Mouse (Mus musculus) left cerebral cortex, adult 8-10 months (tissue): ENCODE results near the gene Zeb2. TPM values are rescaled to one million over a fixed set of nuclear protein-coding genes. Genes with fewer than 3 reads are reported as not detected.
A peak's percentile ranks its signal among the peaks of the same experiment; 100 is the strongest.

Source experiments
- DNase-seq, 2 experiments: peaks; one replicate each; pipeline ENCODE4 v3.0.0; 2022; ENCODE audit warnings: low spot score in 2 of 2
- total RNA-seq, 4 experiments: library from RNA; stranded (reverse); gene quantifications; 2 replicates each; pipeline ENCODE4 v1.2.4; 2022

Zeb2 gene
- total RNA-seq, 4 experiments from 2014 or later = 162 to 184 (median 166) TPM

DNA sequence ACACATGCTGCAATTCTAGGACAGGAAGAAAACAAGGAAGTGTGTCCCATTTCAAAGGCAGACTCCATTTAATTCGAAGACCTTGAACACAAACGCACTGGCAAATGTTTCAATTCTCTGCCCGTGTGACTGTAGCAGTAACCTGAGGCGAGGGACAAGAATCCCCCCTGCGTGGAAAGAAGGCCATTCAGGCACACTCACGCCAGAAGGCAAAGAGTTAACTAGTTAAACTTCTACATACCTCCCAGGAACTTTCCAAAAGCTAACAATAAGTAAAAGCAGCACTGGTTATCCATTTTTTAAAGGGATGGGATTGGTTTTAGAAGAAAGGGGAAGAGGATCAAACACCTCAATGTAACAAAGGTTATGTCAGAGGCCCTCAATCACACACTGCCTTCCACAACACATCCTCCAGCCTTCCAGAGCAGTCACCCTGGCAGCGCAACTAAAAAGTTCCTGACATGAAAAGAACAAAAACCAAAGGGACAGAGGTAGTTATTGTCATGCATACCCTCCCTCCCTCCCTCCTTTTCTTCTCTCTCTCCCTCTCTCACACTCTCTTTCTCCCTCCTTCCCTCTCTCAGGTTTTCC, 53.8 kb downstream of the Zeb2 start:
- no peak for DNase-seq

DNA sequence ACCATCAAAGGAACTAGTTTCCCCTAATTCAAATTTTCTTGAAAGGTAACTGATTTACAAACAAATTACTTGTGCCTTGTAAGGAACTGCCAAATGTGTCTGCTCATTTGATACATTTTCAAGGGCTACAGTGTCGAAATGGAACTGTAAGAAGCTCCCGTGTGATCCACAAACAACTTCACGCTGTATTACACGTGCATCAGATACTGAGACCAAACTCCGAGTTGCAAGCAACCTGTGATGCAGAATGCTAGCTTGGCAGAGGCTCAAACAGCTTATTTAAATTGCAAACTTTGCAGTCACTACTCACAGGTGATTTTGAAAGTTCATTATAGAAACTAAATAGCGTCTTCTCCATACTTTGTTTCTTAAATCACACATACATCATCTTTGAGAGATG, 55.1 kb downstream of the Zeb2 start:
- DNase-seq = no peak

DNA sequence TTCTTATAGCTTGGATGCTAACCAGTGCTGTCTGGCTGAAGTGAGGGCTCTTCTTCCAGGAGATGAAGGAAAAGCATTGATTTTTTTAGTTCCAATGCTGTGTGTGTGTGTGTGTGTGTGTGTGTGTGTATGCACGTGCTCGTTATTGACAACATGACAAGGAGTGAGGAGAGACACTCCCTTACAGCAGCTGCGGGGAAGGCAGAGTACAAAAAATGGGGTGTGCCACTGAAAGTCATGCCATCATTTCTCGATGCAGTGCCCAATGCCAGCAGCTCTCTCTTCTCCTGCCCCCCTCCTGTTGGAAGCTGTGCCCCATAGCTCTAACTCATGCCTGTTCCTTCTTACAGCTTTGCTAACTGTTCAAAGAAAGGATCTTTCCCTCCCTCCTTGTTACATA, 56.4 kb downstream of the Zeb2 start:
- DNase-seq = peak in 1 of 2 experiments; percentile 64

DNA sequence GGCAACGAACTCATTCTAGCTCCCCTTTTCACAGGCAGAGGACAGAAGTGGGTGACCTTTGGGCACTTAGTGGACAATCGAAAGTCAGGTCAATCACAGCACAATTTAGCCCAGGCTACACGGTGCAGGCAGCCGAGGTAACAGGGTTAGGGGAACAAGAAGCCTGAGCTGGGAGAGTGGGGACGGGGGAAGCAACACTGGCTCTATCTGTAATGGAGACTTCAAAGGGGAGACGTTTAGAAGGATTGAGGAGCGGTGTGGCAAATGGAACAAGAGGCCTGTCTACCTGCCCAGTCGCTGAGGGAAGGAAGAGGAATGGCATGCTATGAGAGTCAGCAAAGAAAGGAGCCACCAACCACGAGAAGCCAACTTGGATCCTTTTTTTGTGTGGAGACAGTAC, 57.0 kb downstream of the Zeb2 start:
- DNase-seq = no peak

DNA sequence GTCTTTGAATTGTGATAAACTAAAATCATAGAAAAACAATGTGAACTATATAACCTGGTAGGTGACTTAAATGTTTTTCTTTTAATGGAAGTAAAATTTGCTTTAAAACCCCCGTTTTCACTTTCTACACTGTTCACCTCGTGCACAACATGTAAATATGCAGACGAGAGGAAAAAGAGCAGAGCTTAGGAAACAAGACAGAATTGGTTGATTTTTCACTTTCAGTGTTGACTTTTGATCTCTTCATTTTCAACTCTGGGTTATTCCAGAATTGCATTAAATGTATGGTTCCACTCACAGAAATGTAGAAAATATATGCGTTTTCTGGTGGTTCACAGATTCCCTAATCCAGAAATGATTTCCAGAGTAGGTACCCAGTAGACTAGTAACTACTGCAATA, 57.6 kb downstream of the Zeb2 start:
- DNase-seq = no peak

DNA sequence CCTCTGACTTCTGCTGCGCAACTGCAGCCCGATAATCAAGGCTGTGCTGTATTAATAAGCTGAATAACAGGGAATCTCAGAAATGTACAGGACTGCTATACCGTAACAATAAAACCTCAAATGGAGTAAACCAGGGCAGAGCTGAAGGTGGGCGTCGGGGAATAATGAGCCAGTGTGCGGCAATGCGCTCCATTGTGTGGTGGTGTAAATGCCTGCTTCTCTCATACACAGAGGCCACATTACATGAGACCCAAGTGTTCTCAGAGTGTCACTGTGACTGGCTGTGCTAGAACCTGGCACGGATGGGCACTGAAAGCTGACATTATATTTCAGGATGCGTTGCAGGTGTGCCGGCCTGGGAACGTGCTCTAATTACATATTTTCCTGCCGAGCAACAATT, 58.2 kb downstream of the Zeb2 start:
- no peak for DNase-seq

DNA sequence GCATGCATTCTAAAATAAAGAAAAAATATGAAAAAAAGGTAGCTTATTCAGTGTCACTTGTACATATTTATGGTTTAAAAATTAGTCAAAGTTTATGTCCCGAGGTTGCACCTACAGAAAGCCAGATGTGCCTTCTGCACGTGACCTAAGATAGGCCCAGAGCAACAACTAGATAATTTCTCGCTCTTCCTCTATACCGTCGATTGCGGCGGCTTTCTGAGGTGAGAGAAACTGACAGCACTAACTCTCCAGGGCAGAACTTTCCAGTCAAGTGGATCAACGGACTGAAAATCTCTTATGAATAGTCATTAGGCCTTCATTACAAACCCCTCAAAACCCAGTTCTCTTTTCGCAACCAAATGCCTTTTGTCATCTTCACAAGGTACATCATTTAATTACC, 59.0 kb downstream of the Zeb2 start:
- no peak for DNase-seq

DNA sequence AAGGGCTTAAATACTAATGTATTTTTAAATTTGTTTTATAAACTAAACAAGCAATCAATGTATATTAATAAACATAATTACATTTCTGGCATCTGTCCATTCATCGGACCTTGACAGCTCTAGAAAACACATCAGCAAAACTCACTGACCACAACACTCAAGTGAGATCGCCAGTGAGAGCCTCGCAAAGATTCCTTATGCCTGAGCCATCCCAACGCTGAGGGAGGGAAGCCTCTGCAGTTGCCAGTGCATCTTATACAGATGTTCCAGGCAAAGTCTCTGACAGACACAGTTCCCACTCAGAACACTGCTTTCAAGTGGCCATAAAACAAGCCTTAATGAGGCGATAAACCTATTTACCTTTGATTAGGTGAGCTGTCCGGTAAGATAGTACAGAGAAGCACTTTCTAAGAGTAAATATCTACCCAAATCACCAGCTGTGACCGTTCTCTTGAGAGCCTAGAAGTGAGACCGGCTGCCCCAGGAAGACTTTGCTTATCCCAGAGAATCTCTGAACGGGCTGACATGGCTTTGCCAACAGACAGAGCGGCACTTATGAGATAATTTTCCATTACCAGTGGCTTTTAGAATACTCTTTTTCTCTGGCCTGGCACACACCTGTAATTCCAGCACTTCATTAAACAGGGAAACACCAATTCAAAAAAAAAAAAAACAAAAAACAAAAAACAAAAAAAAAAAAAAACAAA, 60.2 kb downstream of the Zeb2 start:
- DNase-seq = no peak

DNA sequence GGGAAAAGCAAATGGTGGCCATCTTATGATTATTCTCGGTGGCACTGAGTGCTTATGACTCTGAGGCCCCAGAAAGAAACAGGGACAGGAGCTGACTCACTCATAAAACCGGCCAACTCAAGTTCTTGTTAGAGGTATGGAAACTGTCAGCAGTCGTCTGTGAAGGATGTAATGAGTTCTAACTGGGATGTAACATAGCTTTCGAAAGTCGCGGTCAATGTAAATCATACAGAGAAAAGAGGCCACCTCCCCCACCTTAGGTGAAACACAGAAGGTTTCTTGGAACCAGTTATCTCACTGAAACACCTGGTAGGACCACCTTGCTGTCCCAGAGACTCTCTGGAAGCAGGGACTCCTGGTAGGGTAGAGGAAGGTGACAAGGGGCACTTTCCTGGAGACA, 61.3 kb downstream of the Zeb2 start:
- DNase-seq = no peak

DNA sequence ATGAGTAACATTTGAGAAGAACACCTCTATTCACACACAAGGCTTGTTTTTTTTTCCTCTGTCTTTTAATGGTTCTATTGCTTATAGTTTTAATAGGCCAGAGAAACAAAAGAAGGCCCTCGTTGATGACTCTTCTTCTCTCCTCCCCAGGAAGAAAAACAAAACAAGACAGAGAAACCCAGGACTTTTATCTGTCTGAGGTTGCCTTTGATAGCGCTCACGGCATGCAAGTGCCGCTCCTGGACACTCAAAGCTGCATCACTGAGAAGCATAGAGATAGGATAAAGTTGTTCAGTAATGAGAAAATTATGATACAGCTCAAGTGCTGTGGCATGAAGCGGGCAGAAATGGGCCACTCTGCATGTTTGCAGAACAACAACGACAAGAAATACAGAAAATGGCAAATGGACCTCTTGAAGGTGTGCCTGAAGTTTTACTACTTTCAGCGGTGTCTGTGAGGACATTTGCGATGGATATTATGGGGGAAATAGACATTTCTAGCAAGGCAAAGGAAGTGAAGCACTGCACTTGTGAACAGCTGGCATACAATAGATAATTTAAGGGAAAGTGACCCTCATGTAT, 62.1 kb downstream of the Zeb2 start:
- no peak for DNase-seq

DNA sequence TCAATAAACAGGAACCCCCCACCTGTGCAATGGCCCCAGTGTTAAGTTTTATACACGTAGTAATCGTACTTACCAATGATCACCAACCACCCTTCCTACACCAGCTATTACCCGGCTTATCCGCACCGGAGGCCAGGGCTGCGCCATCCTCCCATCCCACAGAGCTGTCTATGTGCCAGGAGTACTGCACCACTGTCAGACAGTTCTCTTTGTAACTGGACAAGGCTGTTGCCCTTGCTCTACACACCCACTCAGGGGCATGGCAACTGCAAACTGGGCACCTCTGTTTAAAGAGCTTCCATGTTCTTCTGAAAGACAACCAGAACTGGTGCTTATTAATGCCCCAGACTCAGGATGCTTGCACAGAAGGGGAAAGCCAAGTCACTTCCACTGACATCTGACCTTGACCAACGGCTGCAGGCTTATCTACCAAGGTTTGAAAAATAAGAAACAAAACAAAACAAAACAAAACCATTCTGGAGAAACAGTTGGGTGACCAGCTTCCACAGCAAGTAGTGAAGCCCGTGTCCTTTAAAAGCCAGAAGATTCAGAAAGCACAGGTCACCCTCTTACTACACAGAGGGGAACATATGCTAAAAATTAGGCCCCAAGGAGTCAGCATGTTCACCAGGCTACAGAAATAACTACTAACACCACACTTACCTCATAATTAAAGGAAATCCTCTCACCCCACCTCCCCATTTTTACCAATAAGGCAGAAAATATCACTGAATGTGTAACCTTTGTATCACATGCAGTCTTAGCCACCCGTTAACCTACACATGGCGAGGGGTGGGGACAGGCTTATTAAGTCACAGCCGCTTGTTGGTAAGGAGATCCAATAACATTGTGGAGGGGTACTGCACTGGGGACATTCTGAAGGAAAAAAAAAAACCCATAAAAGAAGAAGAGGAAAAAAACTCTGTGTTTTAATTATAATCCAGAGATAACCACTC, 62.8 kb downstream of the Zeb2 start:
- no peak for DNase-seq

DNA sequence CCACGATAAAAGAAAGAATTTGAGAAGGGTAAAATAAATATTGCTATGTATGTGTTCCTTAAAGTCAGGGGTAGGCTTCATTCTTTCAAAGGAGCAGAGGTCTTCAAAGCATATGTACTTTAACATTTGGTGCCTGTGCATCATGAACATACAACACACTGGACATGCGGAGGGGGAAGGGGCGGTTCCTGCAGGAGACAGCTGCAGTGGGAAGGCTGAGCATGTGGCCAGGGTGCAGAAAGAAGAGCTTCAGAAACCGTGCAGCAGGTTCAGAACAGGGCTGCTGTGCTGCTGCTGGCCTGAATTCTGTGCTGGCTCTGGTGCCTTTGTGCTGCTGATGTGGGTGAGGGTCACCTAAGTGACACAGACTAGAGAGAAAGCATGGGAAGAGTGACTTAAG, 64.6 kb downstream of the Zeb2 start:
- no peak for DNase-seq

DNA sequence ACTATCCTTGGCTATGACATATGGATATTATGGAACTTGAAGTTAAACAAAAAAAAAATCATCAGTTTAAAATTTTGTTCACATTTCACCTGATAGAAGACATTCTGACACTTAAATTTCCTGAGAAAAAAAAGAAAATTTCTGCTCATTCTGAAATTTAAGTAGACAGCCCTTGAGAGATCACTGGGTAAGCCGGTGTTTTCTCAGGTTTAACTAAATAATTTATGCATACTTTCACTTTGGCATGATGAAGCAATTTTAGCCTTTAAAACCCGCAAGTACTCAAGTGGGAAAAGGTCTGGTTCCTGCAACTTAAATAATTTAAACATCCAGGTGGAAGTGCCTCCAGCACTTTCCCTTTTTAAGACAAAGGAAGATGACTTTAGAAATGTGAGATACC, 65.9 kb downstream of the Zeb2 start:
- no peak for DNase-seq

DNA sequence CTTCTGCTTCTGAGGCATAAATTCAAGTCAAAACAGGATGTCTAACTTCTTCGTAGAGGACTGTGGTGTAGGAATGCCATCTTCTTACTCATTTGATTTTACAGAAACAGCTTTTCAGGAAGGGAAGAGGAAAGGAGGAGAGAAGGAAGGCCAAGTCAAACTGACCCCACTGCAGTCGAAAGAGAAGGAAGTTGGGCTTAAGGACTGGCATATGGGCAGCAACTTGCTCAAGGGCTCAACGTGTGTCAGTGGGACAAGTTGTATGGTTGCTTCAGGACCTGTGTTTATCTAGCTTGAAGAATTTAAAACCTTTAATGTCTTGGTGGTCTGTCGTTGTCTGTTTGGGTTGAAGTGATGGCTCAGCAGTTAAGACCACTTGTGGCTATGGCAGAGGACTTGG, 67.3 kb downstream of the Zeb2 start:
- DNase-seq = no peak

DNA sequence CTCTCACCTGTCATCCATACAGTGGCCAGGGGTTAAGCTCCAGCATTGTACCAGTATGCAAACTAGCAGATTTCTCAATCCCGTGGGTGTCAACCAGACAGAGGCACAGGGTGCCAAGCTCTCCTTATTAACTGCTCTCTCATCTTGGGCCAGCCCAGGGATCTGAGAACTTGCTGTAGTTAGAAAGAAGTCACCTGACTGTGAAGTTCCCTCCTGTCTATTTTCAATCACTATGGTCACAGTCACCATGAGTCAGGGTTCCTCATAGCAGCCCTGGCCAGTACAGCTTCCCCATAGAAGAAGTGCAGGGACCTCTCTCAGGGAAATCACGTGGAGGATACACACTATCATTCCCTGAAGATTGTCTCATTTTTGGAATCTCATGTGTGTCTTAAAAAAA, 67.9 kb downstream of the Zeb2 start:
- DNase-seq = no peak

DNA sequence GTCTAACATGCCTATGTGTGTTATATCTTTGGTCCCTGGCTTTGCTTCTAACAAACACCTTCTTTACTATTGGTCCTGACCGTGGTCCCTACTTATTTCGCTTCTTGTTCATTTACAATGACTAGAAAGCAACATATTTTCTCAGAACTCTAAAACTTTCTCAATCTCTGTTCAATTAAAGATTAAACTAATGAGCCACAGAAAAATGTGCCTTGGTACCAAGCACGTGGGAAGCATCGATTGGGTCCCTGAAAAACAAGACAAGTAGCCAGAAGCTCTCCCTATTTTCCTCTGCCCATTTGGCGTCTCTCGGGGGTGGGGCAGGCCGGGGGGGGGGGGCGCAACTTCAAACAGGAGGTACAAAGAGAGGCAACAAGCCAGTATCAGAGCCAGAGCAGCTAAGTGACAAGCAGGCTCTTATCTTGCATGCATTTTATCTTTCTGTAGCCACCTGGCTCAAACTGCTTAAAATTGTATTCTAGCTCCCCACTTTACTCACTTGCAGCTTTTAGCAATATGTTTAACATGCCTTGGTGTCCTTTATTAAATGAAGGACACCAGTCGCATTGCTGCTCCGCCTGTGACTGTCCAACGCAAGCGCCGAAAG, 76.4 kb downstream of the Zeb2 start:
- DNase-seq = no peak

DNA sequence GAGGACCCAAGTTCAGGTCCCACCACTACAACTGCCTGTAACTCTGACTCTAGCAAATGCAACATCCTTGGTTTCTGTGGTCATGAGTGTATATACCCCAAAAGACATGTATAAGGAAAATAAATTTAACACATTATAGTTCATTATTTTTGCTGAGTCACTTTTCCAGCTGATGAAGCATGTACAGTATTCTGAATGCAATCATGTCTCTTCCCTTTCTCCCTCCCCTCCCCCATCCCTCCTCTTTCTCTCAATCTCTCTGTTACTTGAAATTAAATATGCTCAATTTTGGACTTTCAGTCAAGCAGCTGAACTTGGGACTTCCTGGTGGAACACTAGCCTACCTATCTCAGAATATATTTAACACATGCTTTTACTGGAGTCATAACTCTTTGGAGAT, 77.7 kb downstream of the Zeb2 start:
- DNase-seq = no peak

DNA sequence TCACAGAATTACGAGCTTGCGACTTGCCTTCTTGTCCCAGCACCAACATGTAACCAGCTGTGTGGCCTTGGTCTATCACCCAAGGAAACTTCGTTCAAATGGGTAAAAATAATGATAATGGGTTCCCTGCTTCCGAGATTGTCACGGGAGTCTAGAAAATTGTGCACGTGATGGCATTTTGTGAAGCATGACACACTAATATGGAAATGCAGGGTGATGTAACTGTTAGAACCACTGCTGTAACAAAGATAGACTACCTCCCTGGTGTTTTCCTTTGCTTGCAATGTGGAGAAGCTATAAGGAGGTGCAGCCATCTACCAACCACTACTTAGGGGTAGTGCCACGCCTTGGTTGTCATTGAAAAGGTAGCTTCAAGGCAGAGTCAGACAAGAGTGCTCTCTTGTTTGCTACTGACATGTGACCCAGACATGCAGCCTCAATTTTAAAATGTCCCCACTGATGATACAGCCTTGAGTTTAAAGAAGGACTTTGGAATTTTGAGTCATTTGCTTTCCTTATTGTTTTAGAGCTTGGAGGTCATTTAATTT, 89.0 kb downstream of the Zeb2 start:
- no peak for DNase-seq

DNA sequence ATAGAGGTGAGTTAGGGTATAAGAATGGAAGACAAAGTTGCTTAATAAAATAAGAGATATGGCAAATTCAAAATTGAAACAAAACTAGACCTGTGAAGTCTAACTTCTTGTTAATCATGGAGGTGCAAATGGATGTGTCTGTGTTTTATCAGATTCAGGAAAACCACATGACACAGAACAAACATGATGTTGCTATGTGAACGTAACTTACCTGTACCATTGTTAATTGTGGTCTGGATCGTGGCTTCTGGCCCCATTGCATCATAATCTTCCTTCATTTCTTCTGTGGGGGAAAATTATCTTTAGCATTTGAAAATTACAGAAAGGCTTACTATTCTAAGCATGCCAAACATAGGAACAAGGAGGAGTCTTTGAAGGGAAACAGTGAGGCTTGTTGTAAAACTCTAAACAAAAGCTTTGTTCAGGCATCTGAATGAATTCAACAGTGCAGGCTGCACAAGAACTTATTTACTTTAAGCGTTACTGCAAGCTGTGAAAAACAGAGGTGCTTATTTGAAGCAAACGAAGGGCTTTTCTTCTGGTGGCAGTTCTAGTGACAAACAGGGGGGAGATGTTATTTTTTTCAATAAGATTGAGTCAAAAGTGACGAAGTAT, 99.9 kb downstream of the Zeb2 start:
- DNase-seq = no peak

DNA sequence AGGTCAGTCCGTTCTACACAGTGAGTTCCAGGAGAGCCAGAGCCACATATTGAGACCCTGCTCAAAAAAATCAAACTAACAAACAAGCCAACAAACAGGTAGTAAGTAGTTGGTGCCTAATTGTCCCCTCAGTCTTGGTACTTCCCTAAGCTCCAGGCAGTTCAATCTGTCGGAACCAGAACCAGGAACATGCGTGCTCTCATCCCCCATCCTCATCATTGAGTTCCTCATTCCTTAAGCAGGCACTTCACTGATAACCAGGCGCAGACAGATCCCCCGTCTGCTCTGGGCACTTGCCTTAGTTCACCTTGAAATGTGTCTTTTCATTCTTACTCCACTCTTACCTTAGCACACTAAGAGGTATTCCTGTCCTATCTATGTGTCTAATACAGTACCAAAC, 103.9 kb downstream of the Zeb2 start:
- no peak for DNase-seq

DNA sequence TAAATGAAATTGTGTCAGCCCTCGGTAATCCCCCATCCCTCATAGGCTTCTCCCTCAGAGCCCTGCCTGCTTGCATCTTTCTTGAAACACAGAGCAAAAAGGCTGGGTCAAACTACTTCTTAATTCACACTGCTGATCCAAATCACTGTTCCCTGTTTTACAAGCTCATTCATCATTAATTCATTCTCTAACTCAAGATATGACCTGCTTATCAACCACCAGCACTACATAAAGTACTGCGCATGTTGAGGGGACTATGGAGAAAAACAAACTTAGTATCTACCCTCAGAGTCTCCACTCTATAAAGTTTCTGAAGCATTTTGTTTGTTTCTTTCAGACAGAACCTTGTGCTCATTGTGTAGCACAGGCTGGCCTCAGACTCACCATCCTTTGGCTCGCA, 104.5 kb downstream of the Zeb2 start:
- DNase-seq = no peak
